Mouse (Mus musculus): ENCODE data around the gene Rps6kc1.

DNA sequence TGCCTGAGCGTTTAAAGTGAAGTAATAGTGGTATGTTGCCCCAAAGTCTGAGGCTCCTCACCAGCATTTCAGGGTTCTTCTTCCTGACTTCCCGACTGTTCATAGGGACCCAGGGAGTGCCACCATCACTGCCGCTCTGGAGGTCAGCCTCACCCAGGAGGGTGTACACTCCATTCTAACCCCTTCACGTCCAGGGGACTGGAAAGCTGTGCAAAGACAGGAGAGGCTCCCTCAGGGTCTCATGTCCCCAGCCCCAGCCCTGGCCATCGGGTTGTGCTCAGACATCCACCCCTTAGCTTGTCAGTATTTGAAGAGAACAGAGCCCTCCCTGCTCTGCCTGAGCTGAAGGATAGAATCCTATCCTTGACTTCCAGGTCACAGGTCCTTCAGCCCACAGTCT is 248.8 kb downstream of the Rps6kc1 start:
- TF ChIP-seq CTCF (IDR thresholded peaks at IDR 0.05; ENCODE audit: borderline replicate concordance, control insufficient read depth, extremely low read depth, insufficient read depth, low read length, poor library complexity) (no peak), POLR2A (IDR thresholded peaks at IDR 0.05; ENCODE audit: control insufficient read depth, extremely low read depth, insufficient read depth, low read length, poor library complexity) (no peak)

All from thymus, adult 2 months (tissue).